Mouse (Mus musculus) testis, postnatal 14 days (tissue): ENCODE data around the gene D330045A20Rik.
"Not testable (repeated sequence)": the region's sequence is repeated elsewhere in the genome, so short reads cannot be mapped to it uniquely, and the experiment has no call there.

ENCODE experiments used
- DNase-seq: peaks from one replicate; pipeline ENCODE4 v3.0.0; 2021; ENCODE audit warnings: low spot score

Gene D330045A20Rik

DNA sequence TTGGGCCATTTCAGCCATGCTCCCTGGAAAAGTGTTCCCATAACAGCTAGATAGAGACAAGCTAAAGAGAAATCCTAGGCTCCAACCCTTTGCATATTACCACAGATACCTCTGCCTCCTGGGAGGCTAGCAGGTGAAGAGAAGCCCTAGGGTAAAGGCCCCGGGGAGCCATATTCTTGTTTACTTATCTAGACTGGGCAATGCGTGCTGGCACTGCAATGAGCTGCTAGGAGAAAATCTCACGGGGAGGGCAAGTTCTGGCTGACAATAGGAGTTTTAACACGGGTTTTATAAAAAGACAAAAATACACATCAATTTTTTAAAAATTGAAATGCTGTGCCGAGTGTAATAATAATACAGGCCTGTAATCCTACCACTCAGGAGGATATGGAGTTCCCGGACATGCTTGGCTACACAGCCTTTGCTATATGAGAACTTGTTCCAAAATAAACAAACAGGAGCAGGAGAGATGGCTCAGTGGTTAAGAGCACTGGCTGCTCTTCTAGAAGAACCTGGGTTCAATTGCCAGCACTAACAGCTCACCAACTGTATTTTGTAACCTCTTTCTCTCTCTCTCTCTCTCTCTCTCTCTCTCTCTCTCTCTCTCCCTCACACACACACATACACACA lies 98.6 kb downstream of the D330045A20Rik start:
- no peak for DNase-seq

DNA sequence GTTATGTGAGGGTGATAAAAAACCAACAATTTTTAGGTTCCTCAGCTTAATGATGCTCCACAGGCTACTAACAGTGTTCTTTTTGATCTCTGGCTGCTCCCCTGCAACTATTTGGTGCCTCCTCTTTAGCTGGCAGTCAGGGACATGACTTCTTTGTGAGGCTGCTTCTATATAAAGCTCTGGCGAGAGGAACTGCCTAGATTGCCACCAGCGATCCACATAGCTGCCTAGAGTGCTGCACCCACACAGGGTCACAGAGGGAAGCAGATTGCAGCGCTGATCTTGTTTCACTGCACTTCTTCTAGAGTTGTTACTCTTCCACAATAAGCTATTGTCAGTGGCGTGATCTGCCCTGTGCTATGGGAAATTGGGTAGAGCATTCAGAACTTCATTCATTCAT lies 103.4 kb downstream of the D330045A20Rik start:
- DNase-seq: peak; percentile 9

DNA sequence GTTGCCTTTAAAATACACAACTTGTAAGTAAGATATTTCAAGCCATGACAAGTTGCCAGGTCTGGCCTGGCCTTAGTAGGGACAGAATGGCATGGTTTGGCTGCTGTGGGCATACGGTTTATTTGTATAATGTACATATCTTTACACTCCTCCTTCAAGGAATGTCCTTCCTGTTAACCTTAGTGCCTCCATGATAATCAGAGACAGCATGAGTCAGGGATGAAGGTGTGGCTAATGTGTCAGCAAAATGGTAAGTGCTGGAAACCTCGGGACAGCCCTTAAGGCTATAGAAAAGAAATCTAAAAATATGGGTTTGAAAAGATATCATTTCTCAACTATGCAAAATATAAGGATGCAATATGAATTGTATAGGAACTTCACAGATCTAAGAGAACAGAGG lies 106.5 kb downstream of the D330045A20Rik start:
- DNase-seq: not testable (repeated sequence)

DNA sequence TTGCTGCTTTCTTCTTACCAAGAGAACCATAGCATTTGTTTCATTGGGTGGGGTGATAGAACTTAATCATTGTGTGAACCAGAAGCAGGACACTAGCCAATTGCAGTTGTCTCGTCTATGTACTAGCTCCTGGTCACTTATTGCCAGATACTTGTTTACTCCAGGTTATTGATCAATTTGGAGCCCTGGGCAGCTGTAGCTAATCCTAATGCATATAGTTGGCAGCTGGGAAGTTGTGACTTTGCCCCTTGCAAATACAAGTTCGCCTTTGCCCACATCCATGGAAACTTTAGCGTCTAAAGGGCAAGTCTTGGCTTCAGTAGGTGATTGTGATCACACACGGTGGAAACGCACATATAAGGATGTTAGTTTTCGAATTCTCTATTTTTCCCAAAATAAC lies 116.2 kb downstream of the D330045A20Rik start:
- DNase-seq: no peak
